Mouse (Mus musculus) B cell, adult 2 months (primary cell): ENCODE measurements around the gene Csnk2b.

ENCODE experiments used
- DNase-seq, 2 experiments: peaks; one replicate each; pipeline ENCODE4 v3.0.0; 2022

The Csnk2b gene

DNA sequence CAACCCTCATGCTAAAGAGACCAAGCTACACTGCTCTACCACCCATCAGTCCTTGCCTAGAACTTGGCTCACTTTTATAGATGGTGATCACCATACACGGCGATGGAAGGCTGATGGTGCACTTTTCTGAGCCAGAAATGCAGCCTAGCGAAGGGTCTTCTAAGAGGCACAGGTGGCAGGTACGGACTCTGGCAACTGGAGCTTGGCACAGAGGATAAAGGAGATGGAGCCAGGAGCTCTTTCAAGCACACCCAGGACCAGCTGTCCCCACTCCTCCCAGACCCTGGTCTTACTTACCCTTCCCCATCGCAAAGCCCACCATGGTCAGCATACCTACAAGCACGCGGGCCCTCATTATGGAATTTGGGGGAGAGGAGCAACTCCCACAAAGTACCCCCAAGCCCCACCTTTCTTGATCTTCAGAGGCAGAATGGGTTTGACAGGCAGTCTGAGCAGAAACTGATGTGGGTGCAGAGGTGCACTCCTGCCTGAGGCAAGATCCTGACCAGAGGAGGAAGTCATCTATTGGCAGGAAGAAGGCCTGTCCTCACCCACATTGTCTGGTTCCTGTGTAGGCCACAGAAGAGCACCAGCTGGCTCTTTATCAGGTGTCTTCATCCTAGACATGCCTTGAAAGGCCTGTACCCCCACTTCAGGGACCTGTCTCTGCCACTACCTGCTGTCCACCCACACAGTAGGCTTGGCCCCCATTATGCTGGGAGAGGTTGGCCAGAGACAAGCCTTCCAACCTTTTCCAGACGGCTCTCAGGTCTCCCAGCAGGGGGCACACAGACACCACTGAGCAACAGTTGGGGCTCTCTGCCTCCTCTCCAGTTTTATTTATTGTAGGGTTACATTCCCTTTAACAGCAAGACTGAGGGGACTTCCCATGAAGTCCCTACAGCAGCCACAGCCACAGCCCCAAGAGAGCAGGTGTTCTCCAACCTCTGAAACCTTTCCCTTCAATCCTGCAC, 6.5 kb downstream of the Csnk2b start, which contains the start of gene Ly6g5b:
TSS of gene Ly6g5b (minus strand) at position 383 of the 974 bp plus-strand sequence.
- peak; percentile 61 to 63 for DNase-seq

DNA sequence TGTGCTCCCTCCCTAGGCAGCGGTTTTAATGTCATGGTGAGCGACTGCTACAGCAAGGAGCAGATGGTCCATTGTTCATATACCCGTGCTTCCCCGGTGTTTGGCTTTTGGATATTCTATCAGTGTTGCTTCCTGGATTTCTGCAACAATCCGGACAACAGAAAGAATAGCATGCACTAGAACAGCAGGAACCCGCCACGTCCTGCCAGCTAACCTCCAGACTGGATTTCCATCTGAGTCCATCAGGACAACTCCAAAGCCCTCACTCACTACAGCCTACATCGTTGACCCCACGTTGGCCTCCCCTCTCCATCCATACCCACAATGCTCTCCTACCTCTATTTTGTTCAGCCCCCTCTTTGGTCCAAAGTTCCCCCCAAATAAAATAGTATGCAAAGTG, 10.1 kb downstream of the Csnk2b start:
- no peak for DNase-seq

DNA sequence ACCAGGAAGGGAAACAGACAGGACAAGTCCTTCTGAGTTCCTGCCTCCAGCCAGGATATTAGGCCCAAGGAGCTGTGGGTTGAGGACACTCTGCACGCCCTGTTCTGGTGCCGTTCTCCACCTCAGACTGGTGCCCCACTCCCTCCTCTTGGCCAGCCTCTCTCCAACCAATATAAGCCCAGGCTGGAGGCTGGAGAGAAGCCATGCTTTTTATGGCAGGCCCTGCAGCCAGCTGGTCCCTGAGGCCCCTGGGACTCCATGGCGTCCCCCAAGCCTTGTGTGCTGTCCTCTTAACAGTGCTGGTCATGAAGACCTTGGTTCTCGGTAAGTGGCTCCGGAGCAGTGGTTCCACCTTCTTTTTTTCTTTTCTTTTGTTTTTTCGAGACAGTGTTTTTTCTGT, 13.8 kb downstream of the Csnk2b start, which contains the start of gene Ly6g5c:
TSS of gene Ly6g5c (plus strand) at position 183 of the 400 bp plus-strand sequence.
- DNase-seq = no peak

DNA sequence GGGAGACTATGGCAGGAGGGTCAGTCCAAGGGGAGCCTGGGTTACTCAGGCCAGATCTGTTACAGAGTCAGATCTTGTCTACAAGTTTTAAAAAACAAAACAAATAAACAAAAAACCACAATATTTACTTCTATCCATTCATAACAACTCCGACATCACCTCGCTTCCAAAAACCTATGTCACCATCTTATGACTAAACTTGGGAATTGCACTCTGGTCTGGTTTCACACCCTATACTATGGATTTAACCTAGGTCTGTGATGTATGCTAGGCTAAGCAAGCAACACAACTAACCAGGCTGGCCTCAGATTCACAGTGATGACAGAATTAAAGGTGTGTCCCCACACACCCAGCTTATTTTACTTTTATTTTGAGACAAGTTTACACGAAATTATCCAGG, 15.3 kb downstream of the Csnk2b start:
- no peak for DNase-seq

DNA sequence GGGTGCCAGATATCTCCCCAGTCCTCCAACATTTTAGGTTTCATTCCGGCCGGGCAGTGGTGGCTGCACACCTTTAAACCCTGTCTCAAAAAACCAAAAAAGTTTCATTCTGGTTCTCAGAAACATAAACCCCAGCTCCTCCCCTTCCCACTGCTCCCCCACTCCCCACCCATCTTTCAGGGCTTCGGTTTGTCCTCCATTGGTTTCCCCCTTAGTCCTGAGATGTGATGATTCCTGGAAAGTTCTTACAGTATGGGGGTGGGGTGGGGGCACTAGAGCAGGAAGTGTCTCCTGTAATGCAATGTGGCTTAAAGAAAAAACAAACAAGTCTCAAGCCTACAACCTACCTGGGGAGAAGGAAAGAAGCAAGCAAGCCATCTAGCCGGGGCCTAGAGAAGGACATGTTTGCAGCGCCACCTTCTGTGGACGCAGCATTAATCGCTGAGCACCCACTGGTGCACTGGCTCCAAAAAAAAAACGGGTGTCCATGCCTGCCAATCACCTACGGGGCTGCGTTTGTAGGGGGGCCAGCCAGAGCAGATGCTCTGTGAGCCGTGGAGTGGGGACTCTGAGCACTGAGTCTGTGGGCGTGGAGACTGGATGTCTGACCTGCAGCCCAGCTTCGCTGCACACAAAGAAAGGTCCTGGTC, 16.0 kb downstream of the Csnk2b start:
- peak in 1 of 2 experiments; percentile 24 for DNase-seq

DNA sequence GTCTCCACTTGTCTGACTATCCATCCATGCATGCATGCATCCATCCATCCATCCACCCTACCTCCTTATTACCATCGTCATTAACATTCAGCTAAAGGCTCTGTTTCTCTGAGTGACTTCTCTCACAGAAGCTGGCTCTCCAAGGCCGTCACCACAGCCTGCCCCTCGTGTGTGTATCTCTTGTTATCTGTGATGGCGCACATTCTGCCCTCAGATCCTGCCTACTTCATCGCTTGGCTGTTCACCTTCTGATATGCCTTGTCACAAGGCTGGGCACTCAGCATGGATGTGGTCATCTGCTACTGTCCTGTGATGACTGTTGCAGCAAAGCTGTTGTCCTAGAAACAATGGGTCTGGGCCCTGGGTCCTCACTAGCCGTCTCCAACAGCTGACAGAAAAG, 17.1 kb downstream of the Csnk2b start:
- DNase-seq = no peak

DNA sequence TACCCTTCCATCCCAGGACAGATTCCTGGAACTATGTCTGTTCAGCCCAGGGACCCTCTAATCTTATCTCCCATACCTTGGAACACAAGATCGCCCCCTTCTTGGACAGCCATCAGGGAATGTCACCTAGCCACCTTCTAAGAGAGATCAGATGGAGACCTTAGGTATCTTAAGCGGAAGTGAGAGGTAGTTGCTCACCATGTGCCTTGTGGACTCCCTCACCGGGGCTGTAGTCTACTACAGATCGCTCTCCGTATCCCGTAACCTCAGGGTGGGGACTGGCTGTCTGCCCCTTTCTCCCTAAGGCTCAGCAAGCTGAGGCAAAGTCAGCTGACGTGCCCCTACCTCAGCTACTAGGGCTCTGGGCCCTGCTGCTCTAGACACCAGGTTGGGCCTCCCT, 17.8 kb downstream of the Csnk2b start:
- no peak for DNase-seq

DNA sequence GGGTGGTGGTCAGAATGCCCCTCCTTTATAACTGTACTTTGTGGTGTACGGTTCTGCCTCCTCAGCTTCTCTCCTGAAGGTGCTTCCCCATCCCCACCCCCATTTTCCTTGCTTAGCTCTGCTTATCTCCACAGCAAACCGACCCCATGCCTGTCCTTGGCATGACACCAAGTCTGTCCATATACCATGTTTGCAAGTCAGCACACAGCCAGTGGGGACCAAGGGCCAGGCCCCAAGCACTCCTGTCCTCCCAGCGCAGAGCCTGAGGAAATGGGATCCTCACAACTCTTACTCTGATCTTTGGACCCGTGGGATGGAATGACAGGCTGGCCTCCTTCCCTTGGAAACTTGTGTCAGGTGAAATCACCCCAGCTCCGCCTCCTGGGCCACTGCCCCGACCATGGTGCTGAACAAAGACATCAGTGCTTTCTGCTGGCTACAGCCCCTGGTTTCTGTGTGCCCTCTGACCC, 18.6 kb downstream of the Csnk2b start:
- DNase-seq = no peak

DNA sequence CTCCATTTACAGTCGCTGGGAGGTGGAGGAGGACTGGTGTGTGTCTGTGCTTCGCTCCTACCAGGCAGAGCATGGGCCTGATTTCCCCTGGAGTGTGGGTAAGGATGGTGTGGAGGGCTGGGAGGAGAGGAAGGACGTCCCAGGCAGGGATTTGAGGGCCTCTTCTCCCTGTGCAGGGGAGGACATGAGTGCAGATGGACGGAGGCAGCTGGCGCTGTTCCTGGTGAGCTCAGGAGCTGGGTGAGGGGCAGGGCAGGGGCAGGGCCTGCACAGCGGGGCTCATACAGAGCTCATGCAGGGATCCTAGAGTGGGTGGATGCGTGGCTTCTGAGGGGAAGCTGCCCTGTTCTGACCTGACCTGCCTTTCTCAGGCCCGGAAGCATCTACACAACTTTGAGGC, 19.6 kb downstream of the Csnk2b start:
- DNase-seq = no peak

DNA sequence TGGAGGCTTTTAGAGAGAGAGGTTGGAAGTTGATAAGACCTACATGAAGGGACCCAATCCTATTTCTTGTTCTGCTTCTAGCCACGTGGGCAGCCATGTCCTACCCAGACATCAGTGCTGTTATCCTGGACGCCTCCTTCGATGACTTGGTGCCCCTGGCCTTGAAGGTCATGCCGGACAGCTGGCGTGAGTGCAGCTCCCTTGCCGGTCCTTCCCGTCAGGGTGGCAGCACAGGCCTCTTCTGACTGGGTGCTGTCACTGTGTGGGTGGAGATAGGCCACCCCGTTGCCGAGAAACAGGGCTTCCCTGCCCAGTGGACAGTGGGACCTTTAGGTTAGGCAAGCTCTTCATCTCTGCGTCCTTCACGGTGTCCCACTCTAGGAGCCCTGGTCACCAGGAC, 20.7 kb downstream of the Csnk2b start:
- DNase-seq = no peak

DNA sequence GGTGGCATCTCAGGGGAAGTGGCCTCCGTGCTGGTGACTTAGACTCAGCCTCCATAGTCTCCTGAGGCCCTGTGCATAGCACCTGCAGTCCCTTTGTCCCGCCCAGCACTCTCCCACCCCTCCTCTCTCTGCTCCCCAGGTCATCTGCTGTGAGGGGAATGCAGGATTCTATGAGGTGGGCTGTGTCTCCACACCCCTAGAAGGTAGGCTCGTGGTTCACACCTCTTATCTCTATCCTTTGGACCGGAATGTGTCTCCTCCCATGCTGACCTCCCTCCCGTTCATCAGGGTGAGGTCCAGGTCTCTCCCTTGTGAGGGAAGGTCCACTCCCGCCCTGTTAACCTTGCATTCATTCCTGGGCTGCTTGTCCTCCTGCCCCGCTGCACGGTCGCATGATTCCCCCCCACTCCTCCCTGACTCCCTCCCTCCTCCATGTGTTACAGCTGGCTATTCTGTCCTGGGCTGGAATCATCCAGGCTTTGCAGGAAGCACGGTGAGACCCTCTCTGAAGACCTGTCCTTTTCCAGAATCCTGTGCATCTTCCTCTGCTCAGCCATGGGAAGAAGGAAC, 21.6 kb downstream of the Csnk2b start:
- no peak for DNase-seq

DNA sequence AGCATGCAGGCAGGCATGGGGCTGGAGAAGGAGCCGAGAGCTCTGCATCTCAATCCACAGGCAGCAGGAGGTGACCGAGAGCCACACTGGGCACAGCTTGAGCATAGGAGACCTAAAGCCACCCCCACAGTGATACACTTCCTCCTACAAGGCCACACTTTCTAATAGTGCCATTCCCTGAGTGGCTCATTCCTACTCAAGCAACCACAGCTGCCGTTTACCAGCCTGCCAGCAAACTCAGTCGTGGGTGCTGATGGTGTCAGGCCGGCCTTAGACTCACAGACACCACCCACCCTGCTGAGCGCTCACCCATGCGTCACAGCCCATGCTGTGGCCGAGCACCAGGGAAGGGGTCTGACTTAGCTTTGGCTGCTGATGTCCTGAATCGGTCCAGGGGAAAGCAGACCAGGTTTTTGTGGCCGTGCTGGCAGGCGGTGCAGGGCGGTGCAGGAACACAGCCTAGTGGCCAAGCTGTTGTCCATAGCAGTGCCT, 24.6 kb downstream of the Csnk2b start:
- peak; percentile 27 to 28 for DNase-seq

DNA sequence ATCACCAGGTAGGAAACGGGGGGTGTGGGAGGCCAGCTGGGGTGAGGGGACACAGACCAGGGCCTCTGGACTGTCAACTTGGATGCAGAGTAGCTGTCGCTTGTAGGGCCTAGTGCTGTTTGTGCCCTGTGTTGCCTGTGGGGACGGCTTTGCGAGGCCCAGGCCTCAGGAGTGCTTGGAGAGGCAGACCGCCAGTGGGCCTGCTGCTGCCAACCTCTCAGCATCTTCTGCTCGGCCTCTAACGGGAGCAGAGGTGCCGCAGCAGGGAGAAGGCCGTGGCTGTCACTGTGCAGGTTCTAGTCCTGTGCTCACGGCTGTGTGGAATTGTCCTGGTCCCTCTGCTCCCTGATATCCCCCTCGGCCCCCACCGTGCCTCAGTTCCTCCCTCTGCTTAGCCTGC, 25.3 kb downstream of the Csnk2b start:
- no peak for DNase-seq

DNA sequence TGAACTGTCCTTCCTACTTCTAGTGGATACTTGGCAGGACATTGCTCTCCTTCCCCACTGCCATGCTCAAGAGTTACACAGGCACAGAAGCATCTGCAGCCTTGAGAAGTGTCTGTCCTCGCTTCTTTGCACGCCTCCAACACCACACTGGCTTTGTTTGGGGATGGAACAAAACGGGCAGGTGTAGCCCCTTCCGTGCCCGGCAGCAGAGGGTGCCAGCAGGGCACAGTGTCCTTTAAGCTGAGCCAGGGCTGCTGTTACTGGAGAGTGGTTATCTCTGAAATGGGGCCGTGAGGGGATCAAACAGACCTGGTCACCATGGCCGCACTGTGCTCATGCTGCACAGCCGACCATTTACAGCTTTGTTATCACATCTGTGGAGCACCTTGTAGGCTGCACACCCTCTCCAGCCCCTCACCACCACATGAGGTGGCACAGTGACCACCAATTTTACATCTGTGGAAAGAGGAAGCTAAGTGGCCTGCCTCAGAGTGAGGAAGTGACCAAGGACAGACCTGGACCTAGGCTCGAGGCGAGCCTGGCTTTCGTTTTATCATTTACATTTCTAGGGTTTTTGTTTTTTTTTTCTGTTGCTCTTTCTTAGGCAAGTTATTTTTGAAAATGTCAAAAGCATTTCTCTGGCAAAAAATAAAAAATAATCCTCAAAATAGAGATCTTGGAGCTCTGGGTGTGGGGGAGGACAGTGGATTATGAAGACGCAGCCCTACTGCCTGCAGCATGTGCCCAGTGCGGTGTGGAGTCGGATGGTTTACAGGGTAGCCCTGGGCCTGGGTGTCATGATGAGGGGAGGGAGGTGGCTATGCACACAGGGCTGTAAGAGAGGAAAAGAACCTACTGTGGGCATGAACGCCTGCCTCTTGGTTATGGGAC, 27.1 kb downstream of the Csnk2b start:
- no peak for DNase-seq

DNA sequence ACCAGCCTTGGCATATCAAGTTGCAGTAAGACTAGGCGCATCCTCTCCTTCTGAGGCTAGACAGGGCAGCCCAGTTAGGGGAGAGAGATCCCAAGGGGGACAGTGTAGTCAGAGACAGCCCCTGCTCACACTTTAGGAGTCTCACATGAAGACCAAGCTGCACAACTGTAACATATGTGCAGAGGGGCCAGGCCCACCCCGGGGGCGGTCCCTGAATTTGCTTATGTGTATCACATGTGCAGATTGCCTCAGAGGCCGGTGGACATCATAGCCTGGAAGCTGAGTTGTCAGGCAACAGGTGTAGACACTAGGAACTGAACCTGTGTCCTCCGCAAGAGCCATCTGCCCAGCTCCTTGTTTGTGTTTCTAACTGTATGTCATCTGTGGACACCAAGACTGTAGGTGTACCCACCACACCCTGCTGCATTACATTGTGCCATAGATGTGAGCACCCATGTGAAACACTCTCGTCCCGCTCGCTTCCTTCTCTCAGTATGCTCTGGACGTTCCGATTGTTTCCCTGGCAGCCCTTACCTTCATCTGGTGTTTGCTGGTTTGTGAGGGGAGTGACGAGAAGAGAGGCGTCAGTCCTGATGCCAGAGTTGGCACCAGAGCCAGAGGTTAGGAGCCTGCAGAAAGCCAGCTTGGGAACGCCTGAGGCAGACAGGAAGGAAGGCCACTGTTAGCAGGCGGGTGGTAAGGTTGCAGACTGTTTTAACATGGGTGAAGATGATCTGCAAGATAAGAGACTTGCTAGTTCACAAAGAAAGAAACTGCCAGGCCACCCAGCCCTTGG, 29.3 kb downstream of the Csnk2b start:
- DNase-seq = no peak

DNA sequence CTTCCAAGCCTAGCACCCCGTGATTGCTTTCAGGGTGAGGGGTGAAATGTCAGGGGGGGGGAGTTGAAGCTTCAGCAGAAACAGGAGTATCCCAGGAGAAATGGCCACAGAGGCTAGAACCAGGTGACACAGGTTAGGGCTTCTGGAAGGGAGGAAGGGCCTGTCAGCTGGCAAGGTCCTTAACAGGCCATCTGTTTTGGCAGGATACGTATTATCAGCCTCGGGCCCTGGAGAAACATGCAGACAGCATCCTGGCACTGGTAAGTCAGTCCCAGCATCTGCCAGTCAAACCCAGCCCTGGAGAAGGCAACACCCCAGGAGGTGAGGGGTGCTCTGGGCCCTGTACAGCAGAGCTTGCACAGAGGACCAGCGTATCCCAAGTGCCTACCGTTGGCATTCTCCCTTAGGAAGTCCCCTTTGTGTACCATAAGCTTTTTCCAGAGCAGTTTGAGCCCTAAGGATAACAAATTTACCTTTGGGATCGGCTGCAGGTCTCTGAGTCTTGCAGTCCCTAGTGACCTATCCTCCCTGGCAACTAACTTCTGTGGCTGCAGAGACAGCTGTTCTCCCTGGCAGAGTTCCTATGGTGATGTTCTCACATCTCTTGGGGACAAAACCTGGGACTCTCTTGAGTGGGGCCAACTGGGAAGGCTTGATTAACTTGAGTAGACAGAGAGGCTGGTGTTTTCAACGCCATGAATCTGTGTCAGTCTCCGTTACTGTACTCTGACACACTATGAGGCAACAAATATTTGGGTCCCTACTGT, 31.5 kb downstream of the Csnk2b start:
- DNase-seq = no peak

DNA sequence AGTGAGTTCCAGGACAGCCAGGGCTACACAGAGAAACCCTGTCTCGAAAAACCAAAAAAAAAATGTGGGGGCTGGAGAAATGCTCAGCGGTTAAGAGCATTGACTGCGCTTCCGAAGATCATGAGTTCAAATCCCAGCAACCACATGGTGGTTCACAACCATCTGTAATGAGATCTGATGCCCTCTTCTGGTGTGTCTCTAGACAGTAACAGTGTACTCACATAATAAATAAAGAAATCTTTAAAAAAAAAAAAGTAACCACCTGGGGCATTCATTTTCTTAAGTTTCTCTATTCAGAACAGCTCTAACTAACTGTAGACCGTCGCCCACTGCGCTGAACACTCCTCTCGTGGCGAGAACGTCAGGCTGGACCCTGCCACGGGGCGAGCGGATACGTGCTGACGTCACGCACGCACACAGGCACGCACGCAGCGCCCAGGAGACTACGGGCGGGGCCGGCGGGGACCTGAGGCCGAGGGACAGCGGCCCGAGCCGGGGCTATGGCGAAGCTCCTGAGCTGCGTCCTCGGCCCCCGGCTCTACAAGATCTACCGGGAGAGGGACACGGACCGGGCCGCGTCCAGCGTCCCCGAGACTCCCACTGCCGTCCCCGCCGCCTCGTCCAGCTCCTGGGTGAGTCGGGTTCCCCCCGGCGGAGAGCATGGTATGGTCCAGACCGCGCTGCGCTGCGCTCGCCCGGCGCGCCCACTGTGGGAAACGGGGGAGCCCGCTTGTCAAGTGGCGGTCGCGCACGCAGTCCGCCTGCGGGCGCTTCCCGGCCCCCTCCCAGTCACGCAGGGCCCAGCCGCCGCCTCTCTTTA, 32.8 kb downstream of the Csnk2b start, which contains the start of gene Abhd16a:
TSS of gene Abhd16a (plus strand) at position 439 of the 820 bp plus-strand sequence.
- DNase-seq = peak; percentile 95

DNA sequence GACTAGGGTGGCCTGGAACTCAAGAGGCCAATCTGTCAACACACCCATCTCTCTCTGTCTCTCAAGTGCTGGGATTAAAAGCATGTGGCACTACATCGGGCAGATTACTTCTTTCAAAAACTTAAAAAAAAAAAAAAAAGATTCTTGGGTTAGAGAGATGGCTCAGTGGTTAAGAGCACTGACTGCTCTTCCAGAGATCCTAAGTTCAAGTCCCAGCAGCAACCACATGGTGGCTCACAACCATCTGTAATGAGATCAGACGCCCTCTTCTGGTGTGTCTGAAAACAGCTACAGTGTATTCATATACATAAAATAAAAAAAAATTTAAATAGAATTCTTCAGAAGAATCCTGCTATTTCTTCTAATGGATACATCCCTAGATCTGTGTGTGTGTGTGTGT, 33.7 kb downstream of the Csnk2b start:
- peak; percentile 41 to 45 for DNase-seq

DNA sequence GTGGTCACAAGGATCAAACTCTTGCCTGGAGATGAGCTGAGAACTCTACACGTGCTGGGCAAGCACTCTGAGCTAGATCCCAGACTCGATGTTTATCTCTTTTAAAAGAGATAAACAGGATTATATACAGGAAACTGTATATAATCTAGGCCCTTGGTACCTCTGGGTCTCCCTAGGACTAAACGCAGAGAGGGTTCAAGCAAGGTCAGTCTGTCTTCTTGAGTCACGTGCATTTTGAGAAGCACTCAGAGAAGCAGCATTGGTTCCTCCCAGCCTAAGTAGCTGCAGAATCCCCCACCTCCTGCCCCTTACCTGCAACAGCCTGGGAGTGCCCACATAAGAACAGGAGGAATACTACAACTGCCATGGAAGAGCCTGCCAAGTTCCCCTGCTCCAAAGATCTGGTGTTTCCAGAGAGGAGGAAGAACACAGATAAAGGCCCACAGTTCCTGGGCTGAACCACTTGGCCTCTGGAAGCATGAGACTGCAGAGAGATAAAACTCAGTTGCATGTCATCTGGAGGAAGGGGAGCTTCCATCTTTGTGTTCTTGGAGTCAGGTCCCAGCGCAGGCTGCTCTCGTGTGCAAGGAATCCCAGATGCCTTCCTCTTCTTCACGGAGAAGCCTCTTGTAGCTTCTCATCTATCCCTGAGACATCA, 36.5 kb downstream of the Csnk2b start, which contains the start of gene Ly6g6f:
TSS of gene Ly6g6f (minus strand) at position 403 of the 658 bp plus-strand sequence.
- no peak for DNase-seq
